Mouse (Mus musculus) c-Kit-negative CD71-positive TER-119-positive erythroid progenitor cells, embryonic 14.5 days (primary cell): ENCODE data around the gene Nxpe5.

Source experiments
- DNase-seq: peaks from one replicate; pipeline ENCODE4 v3.0.0-alpha.2; 2013; ENCODE audit warnings: low read depth, low spot score

Nxpe5 gene

DNA sequence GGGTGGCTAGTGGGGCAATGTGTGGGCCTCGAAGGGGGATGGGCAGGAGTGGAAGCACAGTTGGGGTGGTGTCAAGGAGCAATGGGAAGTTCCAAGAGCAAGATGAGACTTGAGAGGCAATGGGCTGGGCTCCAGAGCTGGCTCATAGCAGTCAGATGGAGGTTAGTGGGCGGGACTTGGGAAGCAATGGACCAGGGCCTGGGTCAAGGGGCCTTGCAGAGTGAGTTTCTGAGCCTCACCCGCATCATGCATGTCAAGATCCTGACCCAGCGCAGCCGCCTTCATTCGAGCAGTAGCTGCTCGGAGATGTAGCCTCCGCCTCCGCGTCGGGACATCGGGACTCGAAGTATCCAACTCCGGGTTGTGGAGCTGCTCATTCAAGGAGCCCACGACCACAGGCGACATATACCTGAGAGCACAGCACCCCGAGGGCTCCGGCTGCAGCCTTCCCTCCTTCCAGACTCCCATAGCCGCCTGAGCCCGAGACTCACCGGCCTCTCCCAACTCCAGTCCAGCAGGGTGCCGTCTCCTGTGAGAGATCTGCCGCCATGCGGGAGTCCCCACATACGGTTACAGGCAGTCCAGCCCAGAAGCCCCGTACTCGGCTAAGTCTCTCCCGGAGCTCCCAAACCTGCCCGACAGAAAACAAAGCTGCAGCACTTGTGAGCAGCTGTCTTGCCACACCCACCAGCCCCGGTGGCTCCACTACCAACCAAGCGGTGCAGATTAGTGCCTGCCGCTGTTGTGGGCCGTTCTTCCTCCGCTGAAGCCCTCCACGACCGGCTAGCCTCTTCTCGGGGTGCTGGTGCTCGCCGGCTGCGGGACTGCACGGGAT lies 49.7 kb downstream of the Nxpe5 start:
- no peak for DNase-seq

DNA sequence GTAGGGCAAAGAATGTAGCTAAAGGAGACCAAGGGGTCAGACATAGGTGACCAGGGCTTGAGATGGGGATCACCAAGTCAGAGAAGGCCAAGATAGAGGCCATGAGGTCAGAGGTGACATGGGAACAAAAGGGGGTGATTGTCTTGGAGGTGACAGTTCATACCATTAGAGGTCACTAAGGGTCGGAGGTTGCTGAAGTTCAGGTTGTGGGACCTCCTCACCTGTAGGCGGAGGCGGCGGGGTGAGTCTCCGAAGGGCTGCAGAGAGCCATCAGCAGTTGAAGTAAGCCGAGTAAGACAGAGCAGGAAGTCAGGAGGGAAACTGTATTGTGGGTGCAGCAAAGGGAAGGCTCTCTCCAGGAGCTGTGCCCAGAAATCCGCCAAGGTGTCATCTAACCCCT lies 52.3 kb downstream of the Nxpe5 start:
- DNase-seq = no peak

DNA sequence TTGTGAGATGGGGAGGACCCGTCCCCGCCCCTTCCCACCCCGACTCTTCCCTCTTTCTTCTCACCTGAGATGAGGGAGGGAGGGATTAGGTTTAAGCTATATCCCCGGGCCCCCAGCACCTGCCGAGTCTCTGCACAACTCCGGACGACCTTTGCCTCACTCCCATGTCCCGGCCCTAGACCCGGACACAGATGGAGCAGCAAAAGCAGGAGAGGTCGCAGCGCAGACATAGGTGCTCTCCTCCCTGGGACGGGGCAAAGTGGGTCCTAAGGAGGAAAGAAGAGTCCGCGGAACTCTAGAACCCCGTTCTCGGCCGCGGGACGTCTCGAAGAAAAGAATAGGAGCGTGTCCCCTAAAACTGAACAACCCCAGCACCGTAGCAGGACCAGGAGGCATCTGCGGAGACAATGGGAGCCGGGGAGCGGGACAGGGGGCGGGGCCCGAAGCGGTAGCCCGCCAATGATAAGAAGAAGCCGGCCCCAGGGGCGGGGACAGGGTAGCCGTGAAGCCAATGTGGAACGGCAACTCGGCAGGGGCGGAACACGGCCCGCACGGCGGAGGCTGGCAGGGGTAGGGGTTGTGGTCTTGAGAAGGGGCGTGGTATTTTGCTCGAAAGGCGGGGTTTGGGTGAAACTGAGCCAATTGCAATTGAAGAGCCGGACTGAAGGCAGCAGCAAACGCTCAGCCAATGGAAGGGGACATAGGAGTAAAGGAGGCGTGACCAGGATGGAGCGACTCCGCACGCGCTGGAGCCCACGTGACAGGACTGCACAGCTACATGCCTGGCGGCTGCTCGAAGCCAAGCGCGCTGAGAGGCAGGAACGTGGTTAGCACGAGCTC lies 54.1 kb downstream of the Nxpe5 start, which contains the start of the genes Gm43720, Gpc2 and Stag3:
Gm43720 (minus strand) TSS at position 374 of the 840 bp plus-strand sequence.
Gpc2 (minus strand) TSS at position 421 of the 840 bp plus-strand sequence.
Stag3 (plus strand) TSS at position 656 of the 840 bp plus-strand sequence.
- peak; percentile 66 for DNase-seq

DNA sequence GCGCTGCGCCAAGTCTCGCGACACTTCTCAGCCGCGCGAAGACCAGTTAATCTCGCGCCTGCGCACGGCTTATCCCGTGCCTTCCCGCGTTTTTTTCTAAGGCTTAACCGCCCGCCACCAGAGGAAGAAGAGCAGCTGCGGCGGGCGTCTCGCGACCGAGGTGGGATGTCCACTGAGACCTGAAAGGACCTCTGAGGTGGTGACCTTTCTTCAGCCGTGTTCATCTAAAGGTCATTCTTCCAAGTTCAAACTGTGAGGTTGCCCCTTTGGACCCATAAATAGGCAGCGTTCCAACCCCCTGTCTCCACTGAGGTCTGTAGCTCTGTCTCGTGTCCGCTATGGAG lies 54.7 kb downstream of the Nxpe5 start:
- no peak for DNase-seq

DNA sequence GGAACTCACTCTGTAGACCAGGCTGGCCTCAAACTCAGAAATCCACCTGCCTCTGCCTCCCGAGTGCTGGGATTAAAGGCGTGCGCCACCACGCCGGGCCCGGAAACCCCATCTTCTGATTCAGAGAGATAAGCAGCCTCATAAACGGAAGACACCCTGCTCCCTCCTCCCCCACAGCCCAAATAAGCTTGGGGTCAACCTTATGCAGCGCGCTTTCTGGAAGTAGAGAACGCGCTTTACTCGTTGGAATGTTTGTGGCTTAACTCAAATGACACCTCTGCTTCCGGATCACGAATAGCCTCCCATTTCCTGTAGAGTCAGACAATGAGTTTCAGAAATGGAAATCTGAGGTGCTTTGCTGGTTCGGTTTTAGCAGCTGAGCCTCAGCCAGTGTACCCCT lies 55.1 kb downstream of the Nxpe5 start:
- DNase-seq = no peak

DNA sequence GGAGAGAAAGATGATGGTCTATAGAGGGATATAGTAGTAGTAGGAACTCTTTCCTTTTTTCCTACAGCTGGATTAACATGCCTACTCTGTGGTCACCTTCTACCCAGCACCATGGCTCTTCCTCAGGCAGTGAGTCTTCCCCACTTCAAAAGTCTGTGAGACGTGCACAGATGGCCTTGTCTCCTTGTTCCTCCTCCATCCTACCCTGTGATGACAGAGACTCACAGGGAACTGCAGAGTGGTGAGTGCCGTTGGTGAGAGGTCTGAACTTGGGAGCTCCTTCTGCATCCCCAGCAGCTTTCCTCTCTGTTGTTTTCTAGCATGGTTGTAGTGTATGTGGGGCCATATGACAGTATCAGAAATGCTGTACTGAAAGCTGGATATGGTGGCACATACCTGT lies 56.1 kb downstream of the Nxpe5 start:
- DNase-seq = no peak

DNA sequence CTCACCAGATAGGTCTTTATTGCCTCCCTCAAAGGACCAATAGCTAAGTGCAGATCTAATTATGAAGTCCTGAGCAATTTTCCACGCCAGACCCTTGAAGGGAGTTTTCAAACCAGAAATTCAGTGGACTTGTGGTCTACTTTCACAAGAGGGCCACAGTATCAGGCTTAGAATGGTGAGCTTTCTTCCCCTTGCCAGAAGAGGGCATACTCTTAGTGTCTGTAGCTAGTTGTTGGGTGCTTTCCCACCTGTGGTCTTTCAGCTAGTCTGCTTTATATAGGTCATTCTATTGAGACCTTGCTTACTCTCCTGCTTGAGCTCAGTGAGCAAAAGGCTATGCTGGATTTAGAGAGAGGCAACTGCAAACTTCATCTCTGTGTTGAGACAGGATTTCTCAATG lies 57.8 kb downstream of the Nxpe5 start:
- no peak for DNase-seq

DNA sequence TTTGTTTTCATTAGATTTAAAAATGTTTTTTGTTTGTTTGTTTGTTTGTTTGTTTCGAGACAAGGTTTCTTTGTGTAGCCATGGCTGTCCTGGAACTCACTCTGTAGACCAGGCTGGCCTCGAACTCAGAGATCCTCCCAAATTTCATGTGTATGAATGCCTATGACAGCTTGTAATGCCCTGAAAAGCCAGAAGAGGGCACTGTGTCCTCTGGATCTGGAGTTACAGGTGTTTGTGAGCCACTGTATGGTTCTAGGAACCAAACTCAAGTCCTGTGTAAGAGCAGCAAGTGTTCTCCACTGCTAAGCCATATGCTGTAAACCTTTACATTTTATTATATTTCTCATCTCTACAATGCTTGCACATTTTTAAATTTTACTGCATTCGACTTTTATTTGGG lies 62.2 kb downstream of the Nxpe5 start:
- DNase-seq = peak; percentile 33

DNA sequence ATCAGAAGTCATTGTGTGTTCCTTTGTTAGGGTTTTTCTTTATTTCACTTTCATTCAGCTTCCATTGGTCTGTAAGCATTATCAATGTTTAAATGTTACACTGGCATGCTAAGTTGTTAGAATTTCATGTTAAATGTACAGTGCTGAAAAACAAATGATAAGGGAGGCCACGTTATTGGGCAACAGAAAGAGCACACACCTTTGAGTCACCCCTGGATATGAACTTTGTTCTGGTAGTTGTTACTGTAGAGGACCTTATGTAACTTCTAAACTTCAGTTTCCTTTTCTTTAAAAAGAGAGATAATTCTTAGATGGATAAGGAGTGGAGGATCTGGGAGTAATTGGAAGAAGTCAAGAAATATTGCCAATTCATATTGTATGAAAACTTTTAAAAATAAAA lies 65.9 kb downstream of the Nxpe5 start:
- no peak for DNase-seq

DNA sequence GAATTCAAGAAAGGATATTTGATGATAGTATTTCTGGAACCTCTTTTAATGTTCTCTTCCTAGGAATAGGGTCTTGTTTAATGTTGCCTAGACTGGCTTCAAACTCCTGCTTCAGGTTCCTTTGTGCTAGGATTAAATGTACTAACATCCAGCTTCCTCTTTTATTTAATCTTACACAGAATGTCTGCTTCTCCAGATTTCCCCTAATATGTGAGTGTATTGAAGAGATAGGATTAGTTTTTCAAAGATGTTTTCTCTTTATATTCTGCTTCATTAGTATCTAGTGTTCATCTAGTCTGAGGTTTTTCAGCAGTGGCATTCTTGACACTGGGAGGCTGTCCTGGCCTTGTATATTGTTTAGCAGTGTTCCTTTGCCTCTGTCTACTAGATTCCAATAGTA lies 68.5 kb downstream of the Nxpe5 start:
- DNase-seq = no peak

DNA sequence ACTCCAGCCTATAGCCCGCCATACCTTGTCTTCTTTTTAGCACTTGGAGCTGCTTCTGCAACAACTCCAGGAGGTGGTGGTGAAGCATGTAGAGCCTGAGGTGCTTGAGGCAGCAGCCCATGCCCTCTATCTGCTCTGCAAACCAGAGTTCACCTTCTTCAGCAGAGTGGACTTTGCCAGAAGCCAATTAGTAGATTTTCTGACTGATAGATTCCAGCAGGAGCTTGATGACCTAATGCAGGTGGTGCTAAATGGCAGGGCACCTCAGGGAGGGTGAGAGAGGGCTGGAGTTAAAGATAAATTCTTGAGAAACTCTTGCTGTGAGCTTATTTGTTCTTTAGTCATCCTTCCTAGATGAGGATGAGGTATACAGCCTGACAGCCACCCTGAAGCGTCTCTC lies 73.9 kb downstream of the Nxpe5 start:
- DNase-seq = no peak
